Mouse (Mus musculus): ENCODE data around the gene Akr1c19. TPM values are rescaled to one million over a fixed set of nuclear protein-coding genes. Genes with fewer than 3 reads are reported as not detected.
"Not testable (repeated sequence)": the region's sequence is repeated elsewhere in the genome, so short reads cannot be mapped to it uniquely, and the experiment has no call there.

Akr1c19 gene
- polyA plus RNA-seq (2015; fragmentation: Nextera tagmentation; extraction: Ambion mirVana): 10.3 and 11.7 TPM in 2 replicates

GRCm38 (mm10) chr13:4228441-4228840, at the start of gene Akr1c19:
TSS of gene Akr1c19 (plus strand) at chr13:4228700.
- 43% methylated on average over 1 of the region's 1 CpGs for WGBS
- ATAC-seq (ENCODE audit: borderline replicate concordance, extremely low read depth, low FRiP score, low TSS enrichment): 0 out of 2 replicates have a peak, but pooled peaks have one; percentile 19

GRCm38 (mm10) chr13:4181321-4181720, 47.2 kb upstream of the Akr1c19 start:
- not testable (repeated sequence) for H3K4me3 ChIP-seq; ATAC-seq (ENCODE audit: borderline replicate concordance, extremely low read depth, low FRiP score, low TSS enrichment); H3K27me3 ChIP-seq; H3K9me3 ChIP-seq; H3K4me1 ChIP-seq; H3K27ac ChIP-seq; H3K4me2 ChIP-seq; H3K36me3 ChIP-seq; H3K9ac ChIP-seq
- WGBS: 89% methylated on average over 4 of the region's 4 CpGs

More at GRCm38 (mm10) chr13:4228441-4228840, at the start of gene Akr1c19:
- Histone ChIP-seq H3K27me3 (no peaks in the 10 kb centered on the region), H3K4me1 (no peaks in the 10 kb centered on the region), H3K4me2 (no peak within 1 kb of the TSS), H3K9me3 (no peaks in the 10 kb centered on the region), H3K4me3 (no peak within 1 kb of the TSS), H3K27ac (no peak within 1 kb of the TSS), H3K36me3 (no peaks in the 10 kb centered on the region), H3K9ac (no peak within 1 kb of the TSS)

GRCm38 (mm10) chr13:4183116-4183515, 45.4 kb upstream of the Akr1c19 start:
- Histone ChIP-seq H3K4me2 (no peak overlapping the region), H3K9ac (no peak overlapping the region), H3K36me3 (no peaks in the 10 kb centered on the region), H3K27me3 (no peaks in the 10 kb centered on the region), H3K4me3 (no peak overlapping the region), H3K4me1 (no peaks in the 10 kb centered on the region), H3K27ac (no peak overlapping the region), H3K9me3 (peaks cover 3% of the 10 kb centered on the region; the same call in 1 of the 2 replicates)
- 69% methylated on average over 9 of the region's 9 CpGs for WGBS
- ATAC-seq (ENCODE audit: borderline replicate concordance, extremely low read depth, low FRiP score, low TSS enrichment): no peak

GRCm38 (mm10) chr13:4186641-4187411, 41.7 kb upstream of the Akr1c19 start:
- not testable (repeated sequence) for H3K4me1 ChIP-seq; ATAC-seq (ENCODE audit: borderline replicate concordance, extremely low read depth, low FRiP score, low TSS enrichment); H3K9me3 ChIP-seq; H3K27ac ChIP-seq; H3K9ac ChIP-seq; H3K4me2 ChIP-seq; H3K27me3 ChIP-seq; H3K36me3 ChIP-seq; H3K4me3 ChIP-seq
- WGBS: 74% methylated on average over 7 of the region's 7 CpGs

GRCm38 (mm10) chr13:4188174-4188573, 40.3 kb upstream of the Akr1c19 start:
- no peaks in the 10 kb centered on the region for H3K9me3 ChIP-seq
- H3K27me3 ChIP-seq: no peaks in the 10 kb centered on the region
- H3K4me2 ChIP-seq: no peak overlapping the region
- H3K27ac ChIP-seq: no peak overlapping the region
- 73% methylated on average over 2 of the region's 2 CpGs for WGBS
- H3K4me3 ChIP-seq: no peak overlapping the region
- H3K9ac ChIP-seq: no peak overlapping the region
- no peak for ATAC-seq (ENCODE audit: borderline replicate concordance, extremely low read depth, low FRiP score, low TSS enrichment)
- no peaks in the 10 kb centered on the region for H3K4me1 ChIP-seq
- H3K36me3 ChIP-seq: no peaks in the 10 kb centered on the region

DNA sequence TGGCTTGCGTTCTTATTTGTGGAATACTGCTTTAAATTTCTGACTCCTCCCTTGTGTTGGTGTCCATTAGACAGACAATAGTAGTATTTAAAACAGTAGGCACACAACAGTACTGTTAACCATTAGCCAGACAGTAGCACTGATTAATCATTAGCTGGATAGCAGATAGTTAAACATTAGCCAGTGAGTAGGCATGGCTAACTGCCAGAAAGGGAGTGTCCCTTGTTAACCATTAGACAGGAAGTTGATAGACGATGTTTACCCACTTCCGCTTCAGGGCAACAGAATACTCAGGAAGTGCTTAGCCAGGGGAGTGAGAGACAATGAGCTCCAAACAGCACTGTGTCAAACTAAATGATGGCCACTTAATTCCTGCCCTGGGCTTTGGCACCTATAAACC, 37.6 kb upstream of the Akr1c19 start, which contains the start of gene Akr1c13:
Gene Akr1c13 (plus strand): TSS at position 247 of the 400 bp plus-strand sequence.
- H3K27me3 ChIP-seq: no peaks in the 10 kb centered on the region
- H3K4me1 ChIP-seq: no peaks in the 10 kb centered on the region
- WGBS: 42% methylated on average over 3 of the region's 3 CpGs
- no peak within 1 kb of the TSS for H3K4me2 ChIP-seq
- no peaks in the 10 kb centered on the region for H3K9me3 ChIP-seq
- H3K36me3 ChIP-seq: no peaks in the 10 kb centered on the region
- no peak within 1 kb of the TSS for H3K9ac ChIP-seq
- no peak within 1 kb of the TSS for H3K4me3 ChIP-seq
- no peak within 1 kb of the TSS for H3K27ac ChIP-seq
- peak; percentile 73; the same call in 1 of the 2 replicates for ATAC-seq (ENCODE audit: borderline replicate concordance, extremely low read depth, low FRiP score, low TSS enrichment)

- Histone ChIP-seq H3K36me3 (no peaks in the 10 kb centered on the region), H3K9me3 (no peaks in the 10 kb centered on the region), H3K4me1 (no peaks in the 10 kb centered on the region), H3K9ac (no peak overlapping the region), H3K4me2 (no peak overlapping the region), H3K27me3 (no peaks in the 10 kb centered on the region), H3K27ac (no peak overlapping the region), H3K4me3 (no peak overlapping the region)
- WGBS: 59% methylated on average over 3 of the region's 3 CpGs
- ATAC-seq (ENCODE audit: borderline replicate concordance, extremely low read depth, low FRiP score, low TSS enrichment): no peak
These were observed 36.0 kb upstream of the Akr1c19 start for GRCm38 (mm10) chr13:4192511-4192910.

GRCm38 (mm10) chr13:4206147-4206903, 22.2 kb upstream of the Akr1c19 start:
- H3K27ac ChIP-seq: no peak overlapping the region
- H3K36me3 ChIP-seq: no peaks in the 10 kb centered on the region
- no peaks in the 10 kb centered on the region for H3K4me1 ChIP-seq
- no peaks in the 10 kb centered on the region for H3K27me3 ChIP-seq
- H3K4me2 ChIP-seq: no peak overlapping the region
- no peak for ATAC-seq (ENCODE audit: borderline replicate concordance, extremely low read depth, low FRiP score, low TSS enrichment)
- no peak overlapping the region for H3K9ac ChIP-seq
- 29% methylated on average over 1 of the region's 1 CpGs for WGBS
- no peak overlapping the region for H3K4me3 ChIP-seq
- H3K9me3 ChIP-seq: no peaks in the 10 kb centered on the region

DNA sequence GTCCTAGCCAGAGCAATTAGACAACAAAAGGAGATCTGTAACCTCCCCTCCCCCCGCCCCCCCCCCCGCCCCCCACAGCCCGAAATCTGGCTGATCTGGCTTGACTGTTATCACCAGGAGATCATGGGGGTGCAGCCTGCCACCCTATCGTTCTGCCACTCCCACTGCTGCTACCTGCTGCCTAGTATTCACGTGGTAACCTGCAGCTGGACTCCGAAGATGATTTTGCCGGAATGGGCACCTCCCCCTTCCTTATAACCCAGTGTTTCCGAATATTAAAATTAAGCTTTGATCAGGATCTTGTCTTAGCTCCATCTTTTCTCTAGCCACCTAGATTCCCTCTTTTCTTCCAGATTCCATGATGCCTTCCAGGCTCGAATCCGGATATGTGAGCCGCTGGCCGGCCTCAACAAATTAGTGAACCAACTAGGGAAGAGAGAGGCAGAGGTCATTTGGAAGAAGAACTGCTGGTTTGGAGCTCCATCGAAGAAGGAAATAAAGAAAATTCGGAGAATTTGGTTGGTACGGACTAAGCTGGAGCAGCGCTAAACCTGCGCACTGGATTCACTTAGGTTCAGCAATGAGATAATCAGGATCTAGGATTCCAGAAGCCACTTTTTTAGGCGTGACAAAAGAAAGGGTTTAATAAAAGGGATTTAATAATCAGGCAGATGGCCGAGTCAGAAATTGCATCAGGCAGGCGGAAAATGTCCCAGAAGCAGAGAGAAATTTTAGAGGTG, 16.8 kb upstream of the Akr1c19 start:
- Histone ChIP-seq H3K9me3 (no peaks in the 10 kb centered on the region), H3K4me3 (no peak overlapping the region), H3K36me3 (no peaks in the 10 kb centered on the region), H3K27ac (no peak overlapping the region), H3K4me1 (no peaks in the 10 kb centered on the region), H3K4me2 (no peak overlapping the region), H3K27me3 (no peaks in the 10 kb centered on the region), H3K9ac (no peak overlapping the region)
- no peak for ATAC-seq (ENCODE audit: borderline replicate concordance, extremely low read depth, low FRiP score, low TSS enrichment)
- WGBS: 81% methylated on average over 20 of the region's 20 CpGs

- Histone ChIP-seq H3K27ac (no peak overlapping the region), H3K27me3 (no peaks in the 10 kb centered on the region), H3K4me2 (no peak overlapping the region), H3K4me3 (no peak overlapping the region), H3K9me3 (no peaks in the 10 kb centered on the region), H3K4me1 (no peaks in the 10 kb centered on the region), H3K9ac (no peak overlapping the region), H3K36me3 (no peaks in the 10 kb centered on the region)
- 68% methylated on average over 3 of the region's 3 CpGs for WGBS
- no peak for ATAC-seq (ENCODE audit: borderline replicate concordance, extremely low read depth, low FRiP score, low TSS enrichment)
These were observed 16.2 kb upstream of the Akr1c19 start for GRCm38 (mm10) chr13:4212309-4212708.

DNA sequence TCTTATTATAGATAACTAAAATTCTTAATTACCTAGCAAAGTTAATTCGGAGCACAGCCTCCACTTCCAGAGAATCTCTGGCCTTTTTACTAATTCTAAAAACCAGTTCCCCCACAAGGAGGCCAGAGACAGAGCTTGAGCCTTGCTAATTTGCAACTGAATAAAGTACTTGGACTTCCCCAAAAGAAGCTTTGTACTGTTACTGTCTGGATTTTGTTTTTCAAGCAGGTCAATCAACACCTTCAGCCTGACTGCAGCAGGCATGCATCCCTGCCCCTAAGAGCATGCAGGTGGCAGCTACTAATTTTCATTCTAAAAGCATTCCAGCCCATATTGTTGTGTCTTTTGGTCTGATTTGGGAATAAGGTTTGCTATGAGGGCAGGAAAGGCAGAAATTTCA, 13.0 kb upstream of the Akr1c19 start:
- H3K27me3 ChIP-seq; H3K9ac ChIP-seq; H3K9me3 ChIP-seq; H3K27ac ChIP-seq; H3K4me3 ChIP-seq; H3K4me1 ChIP-seq; H3K4me2 ChIP-seq; H3K36me3 ChIP-seq; ATAC-seq (ENCODE audit: borderline replicate concordance, extremely low read depth, low FRiP score, low TSS enrichment): not testable (repeated sequence)
- 82% methylated on average over 1 of the region's 1 CpGs for WGBS
